Mouse (Mus musculus) liver, postnatal 0 days (tissue): ENCODE measurements around the gene Hddc3.

Experiments used
- CTCF ChIP-seq: sonication (generic); IDR thresholded peaks from 2 replicates; pipeline ENCODE4 v1.5.1; 2016; ENCODE audit warnings: antibody characterized with exemption, low read depth
- EP300 ChIP-seq: IDR thresholded peaks from 2 replicates; pipeline ENCODE4 v1.6.1; 2016; ENCODE audit warnings: antibody characterized with exemption, low read depth, mild to moderate bottlenecking

DNA sequence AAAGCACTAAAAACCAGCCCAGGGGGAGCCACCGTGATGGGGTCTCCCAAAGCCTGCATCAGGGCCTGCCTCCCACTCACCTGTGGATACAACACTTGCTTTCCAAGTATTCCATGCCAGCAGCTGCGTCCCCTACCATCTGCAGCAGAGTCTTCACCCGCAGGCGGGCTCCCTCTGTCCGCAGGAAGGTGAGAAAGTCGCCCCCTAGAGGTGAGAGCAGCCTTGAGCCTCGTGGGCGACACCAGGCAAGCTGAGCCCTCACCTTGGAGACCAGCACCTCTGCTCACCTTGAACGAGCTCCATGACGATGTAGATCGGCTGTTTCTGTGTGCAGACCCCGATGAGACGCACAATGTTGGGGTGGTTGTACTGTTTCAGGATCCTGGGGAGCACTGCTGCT lies 36.6 kb downstream of the Hddc3 start:
- TF ChIP-seq EP300, result no peak
- TF ChIP-seq CTCF, result peak; percentile 66
